Mouse (Mus musculus) layer of hippocampus, adult 11-12 months (tissue): ENCODE results near the gene Emc6.

Source experiments
- DNase-seq: peaks from one replicate; pipeline ENCODE4 v3.0.0; 2022; ENCODE audit warnings: low spot score

The Emc6 gene

GRCm38 (mm10) chr11:73176608-73177508, at the start of gene Emc6, which contains the start of gene Tax1bp3:
Gene Emc6 (minus strand): TSS chr11:73177037.
Gene Tax1bp3 (plus strand): TSS chr11:73177083.
- DNase-seq, result peak; percentile 95

- no peak for DNase-seq
These were observed 49.0 kb upstream of the Emc6 start for GRCm38 (mm10) chr11:73225856-73226255.

GRCm38 (mm10) chr11:73223966-73224365, 47.1 kb upstream of the Emc6 start:
- DNase-seq, result no peak

- DNase-seq, result no peak
These were observed 46.0 kb upstream of the Emc6 start for GRCm38 (mm10) chr11:73222846-73223245.

GRCm38 (mm10) chr11:73220651-73221050, 43.8 kb upstream of the Emc6 start:
- DNase-seq, result no peak

GRCm38 (mm10) chr11:73219671-73220070, 42.8 kb upstream of the Emc6 start:
- no peak for DNase-seq

GRCm38 (mm10) chr11:73213956-73214355, 37.1 kb upstream of the Emc6 start:
- DNase-seq, result no peak

GRCm38 (mm10) chr11:73207621-73208020, 30.8 kb upstream of the Emc6 start:
- DNase-seq, result no peak

GRCm38 (mm10) chr11:73205194-73205593, 28.4 kb upstream of the Emc6 start:
- no peak for DNase-seq

GRCm38 (mm10) chr11:73203895-73204294, 27.1 kb upstream of the Emc6 start:
- DNase-seq, result no peak

GRCm38 (mm10) chr11:73201597-73201996, 24.8 kb upstream of the Emc6 start:
- no peak for DNase-seq

GRCm38 (mm10) chr11:73201021-73201420, 24.2 kb upstream of the Emc6 start:
- no peak for DNase-seq

GRCm38 (mm10) chr11:73199879-73200278, 23.0 kb upstream of the Emc6 start:
- DNase-seq, result no peak

- DNase-seq, result peak; percentile 97
These were observed 22.4 kb upstream of the Emc6 start, which contains the start of gene Shpk for GRCm38 (mm10) chr11:73199230-73199712. Gene Shpk (plus strand): TSS chr11:73199460.

- DNase-seq, result peak; percentile 91
These were observed 21.9 kb upstream of the Emc6 start, which contains the start of gene Ctns for GRCm38 (mm10) chr11:73198603-73199229. Gene Ctns (minus strand): TSS chr11:73199042.

GRCm38 (mm10) chr11:73198190-73198589, 21.4 kb upstream of the Emc6 start:
- DNase-seq, result no peak

- no peak for DNase-seq
These were observed 17.6 kb upstream of the Emc6 start for GRCm38 (mm10) chr11:73194444-73194843.

GRCm38 (mm10) chr11:73193047-73193446, 16.2 kb upstream of the Emc6 start:
- DNase-seq, result peak; percentile 22

GRCm38 (mm10) chr11:73187231-73187630, 10.4 kb upstream of the Emc6 start:
- no peak for DNase-seq

GRCm38 (mm10) chr11:73185872-73186615, 9.2 kb upstream of the Emc6 start:
- no peak for DNase-seq

- DNase-seq, result no peak
These were observed 1.1 kb upstream of the Emc6 start for GRCm38 (mm10) chr11:73177895-73178294.

GRCm38 (mm10) chr11:73177509-73177875, 655 bp upstream of the Emc6 start:
- no peak for DNase-seq
